Mouse (Mus musculus) layer of hippocampus, adult 2 months (tissue): Measurements from ENCODE around the gene Adamts17. TPM values are rescaled to one million over a fixed set of nuclear protein-coding genes. Genes with fewer than 3 reads are reported as not detected.

Experiments used
- DNase-seq, 2 experiments: peaks; one replicate each; pipeline ENCODE4 v3.0.0; 2022; ENCODE audit warnings: low spot score in 2 of 2
- H3K27ac ChIP-seq: fragments of 200-600 bp; 2 replicates; pipeline ENCODE4 v1.8.1; 2022
- H3K4me3 ChIP-seq: fragments of 200-600 bp; 2 replicates; pipeline ENCODE4 v1.8.1; 2022; ENCODE audit warnings: mild to moderate bottlenecking
- CTCF ChIP-seq: fragments of 200-600 bp; conservative IDR thresholded peaks from 2 replicates; pipeline ENCODE4 v1.8.1; 2022; ENCODE audit warnings: antibody characterized with exemption, mild to moderate bottlenecking, moderate library complexity
- total RNA-seq, 2 experiments: library from RNA; stranded (reverse); gene quantifications; 2 replicates each; pipeline ENCODE4 v1.2.3; 2021

Gene Adamts17
- total RNA-seq, 2 experiments from 2014 or later, result 27.3 to 32.7 TPM

DNA sequence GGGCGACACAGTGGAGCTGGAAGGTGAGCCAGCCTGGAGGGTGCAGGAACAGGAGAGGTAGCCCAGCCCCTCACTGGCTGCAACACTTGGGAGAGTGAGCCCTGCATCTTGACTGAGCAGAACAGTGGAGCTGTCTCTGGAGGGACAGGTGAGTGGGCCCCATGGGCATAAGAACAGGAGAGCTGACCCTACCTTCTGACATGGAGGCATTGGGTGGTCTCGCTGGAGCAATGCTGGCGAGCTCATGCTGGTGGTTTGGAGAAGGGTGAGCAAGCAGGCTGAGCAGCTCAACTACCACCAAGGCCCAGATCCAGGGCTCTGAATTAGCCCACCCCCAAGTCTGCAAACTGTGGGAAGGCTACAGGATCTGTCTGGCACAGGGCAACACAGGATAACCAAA, 113.4 kb downstream of the Adamts17 start:
- TF ChIP-seq CTCF, result no peak
- Histone ChIP-seq H3K27ac (no peak overlapping the region), H3K4me3 (no peak overlapping the region)
- no peak for DNase-seq

DNA sequence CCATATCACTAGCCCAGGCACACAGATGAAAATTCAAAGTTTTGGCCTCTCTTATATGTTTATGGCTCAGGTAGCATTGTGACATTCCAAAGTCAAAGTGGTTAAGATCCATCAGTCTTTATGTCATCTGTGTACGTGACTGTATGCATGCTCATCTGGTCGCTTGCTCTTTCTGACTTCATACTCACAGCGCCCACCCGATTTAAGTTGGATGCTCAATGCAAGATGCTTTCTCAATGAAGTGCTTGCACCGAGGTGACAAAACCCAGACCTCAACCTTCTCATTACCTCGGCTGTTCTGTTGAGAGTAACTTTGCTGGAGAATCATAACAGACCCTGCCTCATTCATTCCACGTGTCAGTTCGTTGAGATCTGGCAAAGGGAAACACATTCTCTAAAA, 114.5 kb downstream of the Adamts17 start:
- no peak overlapping the region for H3K27ac ChIP-seq
- H3K4me3 ChIP-seq, result no peak overlapping the region
- DNase-seq, result no peak
- no peak for TF ChIP-seq CTCF

DNA sequence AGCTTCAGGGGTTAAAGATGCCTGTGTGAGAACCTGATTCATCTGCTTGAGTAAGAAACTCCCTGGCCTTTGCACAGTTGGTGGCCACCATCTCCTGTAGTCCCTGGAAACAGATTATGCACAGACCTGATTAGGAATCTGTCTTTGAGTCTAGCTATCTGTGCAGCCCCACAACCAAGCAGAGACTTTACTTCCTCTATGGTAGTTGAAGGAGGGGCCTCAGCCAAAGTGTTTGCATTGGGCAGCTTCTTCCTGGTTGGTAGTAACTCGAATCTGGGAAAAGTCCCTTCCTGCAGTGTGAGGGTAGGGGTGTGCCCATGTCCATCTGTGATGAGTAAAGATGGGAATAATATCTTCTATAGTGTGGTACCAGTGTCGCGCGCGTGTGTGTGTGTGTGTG, 115.2 kb downstream of the Adamts17 start:
- DNase-seq, result no peak
- no peak for TF ChIP-seq CTCF
- H3K4me3 ChIP-seq, result no peak overlapping the region
- no peak overlapping the region for H3K27ac ChIP-seq

DNA sequence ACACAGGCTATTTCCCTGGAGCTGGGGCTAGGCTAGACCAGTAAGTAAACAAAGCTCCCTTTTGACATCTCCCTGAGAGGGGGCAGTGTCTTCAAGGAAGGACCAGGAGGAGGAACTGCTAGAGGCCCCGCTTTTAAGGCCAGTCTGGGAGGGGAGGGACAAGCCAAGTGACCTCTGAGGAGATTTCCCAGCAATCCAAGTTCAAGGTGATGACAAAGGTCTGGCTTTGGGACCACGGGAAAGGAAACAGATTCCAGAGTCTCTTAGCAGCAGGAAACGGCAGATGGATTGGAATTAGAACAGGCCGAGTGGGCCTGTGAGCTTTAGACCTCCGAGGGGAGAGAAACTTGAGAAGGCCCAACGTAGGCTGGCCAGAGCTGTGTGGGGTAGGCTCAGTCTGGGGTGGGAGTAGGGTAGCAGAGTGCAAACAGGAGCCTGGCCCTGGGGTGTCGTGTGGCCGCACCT, 116.0 kb downstream of the Adamts17 start:
- no peak overlapping the region for H3K4me3 ChIP-seq
- 0 out of 2 replicates have a peak overlapping the region, but pooled peaks have one; percentile 20 for H3K27ac ChIP-seq
- DNase-seq, result no peak
- no peak for TF ChIP-seq CTCF

DNA sequence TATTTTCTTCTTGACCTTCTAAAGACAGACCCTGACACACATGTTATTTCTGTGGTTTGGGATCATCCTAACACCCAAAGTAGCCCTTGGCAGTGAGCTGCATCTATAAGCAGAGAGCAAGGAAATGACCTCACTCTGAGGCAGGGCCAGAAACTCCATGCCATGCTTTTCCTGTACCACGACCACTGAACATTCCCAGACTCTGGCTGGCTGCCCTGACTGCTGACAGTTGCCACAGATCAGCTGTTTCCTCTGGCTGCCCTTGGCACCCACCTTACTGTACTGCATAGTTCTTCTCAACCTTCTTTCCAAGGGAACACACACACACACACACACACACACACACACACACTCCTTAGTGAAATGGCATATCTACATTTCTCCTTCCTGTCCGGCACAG, 116.4 kb downstream of the Adamts17 start:
- H3K27ac ChIP-seq, result 0 out of 2 replicates have a peak overlapping the region, but pooled peaks have one; percentile 20
- TF ChIP-seq CTCF, result no peak
- DNase-seq, result no peak
- H3K4me3 ChIP-seq, result no peak overlapping the region

DNA sequence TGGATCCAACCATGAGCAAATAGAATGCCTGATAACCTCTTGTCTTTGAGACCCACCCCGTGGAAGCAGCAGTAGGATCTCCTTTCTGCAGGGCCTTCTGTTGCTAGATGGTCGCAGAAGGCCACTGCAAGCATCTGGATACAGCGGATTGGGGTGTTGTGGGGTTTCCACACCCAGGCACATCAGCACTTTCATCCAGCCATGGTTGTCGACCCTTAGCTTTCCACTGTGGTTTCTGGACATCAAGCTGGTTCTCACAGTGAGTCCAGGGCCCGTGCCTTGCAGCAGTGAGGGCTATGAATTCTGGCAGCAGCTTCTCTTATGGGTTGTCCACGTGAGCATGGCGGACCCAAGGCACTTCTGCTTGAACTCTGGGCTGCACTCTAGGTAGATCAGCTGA, 118.2 kb downstream of the Adamts17 start:
- no peak for TF ChIP-seq CTCF

DNA sequence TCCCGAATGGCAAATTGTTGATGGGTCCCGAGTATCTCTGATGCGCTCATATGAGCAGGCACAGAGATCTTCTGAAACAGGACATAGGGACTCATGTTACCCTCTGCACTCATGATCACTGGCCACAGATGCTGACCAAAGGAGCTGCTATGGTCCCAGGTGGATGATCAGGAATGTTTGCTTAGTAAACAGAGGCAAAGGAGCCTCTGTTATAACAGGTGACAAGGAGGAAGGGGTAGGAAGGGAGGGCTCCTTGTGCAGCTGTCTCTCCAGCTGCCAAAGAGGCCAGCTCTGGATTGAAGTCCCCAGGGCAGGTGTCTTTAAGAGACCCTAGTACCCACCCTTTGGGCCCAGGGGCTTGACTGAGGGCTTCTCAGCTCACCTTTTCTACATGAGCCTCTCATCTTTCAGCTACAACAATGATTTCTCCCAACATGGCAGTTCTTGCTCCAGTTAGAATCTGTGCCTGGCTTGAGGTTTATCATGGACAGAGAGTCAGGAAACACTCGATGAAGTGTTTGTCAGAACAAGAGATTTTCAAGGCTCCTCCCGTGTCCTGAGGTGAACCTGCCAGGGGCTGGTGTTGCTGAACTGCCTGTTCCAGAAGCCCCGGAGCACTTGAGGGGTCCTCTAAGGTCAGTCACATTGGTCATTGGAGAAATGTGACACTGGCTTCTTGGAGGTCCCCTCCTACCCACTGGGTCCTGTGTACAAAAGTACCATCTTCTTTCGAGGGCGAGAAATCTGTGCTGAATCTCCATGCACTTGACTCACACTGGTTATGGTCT, 120.9 kb downstream of the Adamts17 start:
- DNase-seq, result no peak
- Histone ChIP-seq H3K27ac (no peak overlapping the region), H3K4me3 (no peak overlapping the region)
- no peak for TF ChIP-seq CTCF

More for the DNA sequence above, 118.2 kb downstream of the Adamts17 start:
- H3K4me3 ChIP-seq, result no peak overlapping the region
- no peak overlapping the region for H3K27ac ChIP-seq
- DNase-seq, result no peak

DNA sequence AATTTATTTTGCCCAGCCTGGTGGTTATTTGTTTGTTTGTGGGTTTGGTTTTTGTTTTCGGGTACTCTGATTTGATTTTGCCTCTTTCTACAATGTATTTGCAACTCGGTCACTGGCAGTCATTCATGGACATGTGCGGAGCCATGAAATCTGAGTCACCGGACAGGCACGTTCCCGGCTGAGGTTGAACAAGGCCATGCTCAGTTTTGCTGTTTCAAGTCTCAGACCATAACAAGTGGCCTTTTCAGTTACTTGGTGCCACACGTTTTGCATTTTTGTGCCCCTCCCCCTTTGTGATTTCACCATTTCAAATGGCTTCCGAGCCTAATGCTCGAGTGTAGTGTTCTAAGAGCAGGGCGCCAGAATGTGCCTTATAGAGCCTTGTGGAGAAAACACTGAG, 123.2 kb downstream of the Adamts17 start:
- TF ChIP-seq CTCF, result no peak
- DNase-seq, result no peak
- H3K27ac ChIP-seq, result no peak overlapping the region
- no peak overlapping the region for H3K4me3 ChIP-seq

DNA sequence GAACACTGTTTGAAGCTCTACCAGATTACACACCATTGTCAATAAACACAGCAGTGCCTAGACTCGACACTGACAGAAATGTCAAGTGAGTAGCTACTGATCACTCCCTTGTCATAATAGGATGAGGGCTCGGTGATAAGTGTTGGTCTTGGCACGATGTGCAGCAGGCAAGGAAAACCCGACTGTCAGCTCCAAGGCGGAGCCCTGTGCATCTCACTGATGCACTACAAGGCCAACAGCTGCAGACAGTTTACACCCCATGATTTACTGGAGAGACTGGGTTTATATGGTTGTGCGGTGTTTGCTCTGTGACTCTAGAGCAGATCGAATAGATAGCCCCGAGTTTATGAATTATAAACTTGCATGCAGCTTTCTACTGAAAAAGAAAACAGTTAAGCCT, 124.0 kb downstream of the Adamts17 start:
- Histone ChIP-seq H3K27ac (no peak overlapping the region), H3K4me3 (no peak overlapping the region)
- TF ChIP-seq CTCF, result no peak
- DNase-seq, result no peak

DNA sequence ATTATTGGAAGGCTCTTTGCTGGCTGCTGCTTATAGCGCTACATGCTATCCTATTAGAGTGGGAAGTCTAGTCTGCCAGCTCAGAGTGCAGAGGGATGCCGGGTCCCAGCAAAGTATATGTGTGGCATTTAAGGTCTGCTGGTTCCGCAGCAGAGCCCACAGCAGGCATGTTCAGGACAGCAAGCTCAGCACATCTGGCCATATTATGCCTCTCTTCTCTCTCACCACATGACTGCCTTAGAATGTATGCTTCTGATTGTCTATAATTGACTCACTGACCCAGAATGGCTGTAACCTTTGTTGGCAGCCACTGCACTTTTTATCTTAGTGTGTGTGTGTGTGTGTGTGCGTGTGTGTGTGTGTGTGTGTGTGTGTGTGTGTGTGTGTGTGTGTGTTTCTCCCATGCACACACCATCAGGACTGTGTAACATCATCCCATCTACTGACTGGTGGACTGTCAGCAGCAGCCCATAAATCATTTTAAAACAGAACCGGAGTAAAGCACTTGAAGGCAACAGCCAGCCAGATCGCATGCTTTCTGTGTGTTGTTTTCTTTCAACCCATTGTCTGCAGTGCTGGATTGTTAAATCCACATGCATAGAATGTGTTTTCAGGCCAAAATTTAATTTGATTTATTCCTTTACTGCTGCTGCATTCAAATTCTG, 127.1 kb downstream of the Adamts17 start:
- no peak for TF ChIP-seq CTCF
- peak overlapping the region; percentile 2; the same call in 1 of the 2 replicates for H3K27ac ChIP-seq
- no peak overlapping the region for H3K4me3 ChIP-seq
- DNase-seq, result no peak

DNA sequence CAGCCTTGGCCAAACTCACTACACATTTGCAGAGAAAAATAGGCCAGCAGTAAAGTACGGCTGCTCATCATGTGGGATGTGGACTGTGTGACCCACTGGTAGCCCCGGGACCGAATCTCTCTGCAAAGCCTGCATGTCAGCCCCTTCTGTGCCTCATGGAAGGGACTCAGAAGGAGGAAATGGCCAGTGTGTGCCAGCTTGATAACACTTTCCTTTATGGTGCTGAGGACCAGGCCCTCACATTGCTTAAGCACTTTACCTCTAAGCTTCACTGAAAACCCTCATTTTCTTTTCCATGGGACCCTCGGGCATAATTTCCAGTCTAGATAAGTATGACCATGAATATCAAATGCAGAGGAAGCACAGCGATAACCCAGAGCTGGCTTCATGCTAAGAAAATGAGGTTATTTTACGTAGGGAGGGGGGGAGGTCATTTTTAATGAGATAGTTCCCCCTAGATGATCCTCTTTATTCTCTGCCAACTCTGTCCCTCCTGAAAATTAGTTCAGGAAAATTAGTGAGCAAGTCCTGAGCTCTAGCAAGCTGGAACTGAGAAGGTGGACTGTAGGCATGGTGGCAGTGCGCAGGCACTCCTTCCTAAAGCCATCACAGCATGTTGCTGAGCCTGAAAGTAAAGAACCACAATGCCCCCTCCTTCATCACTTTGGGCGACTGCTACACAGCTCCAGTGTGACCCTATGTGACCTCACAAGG, 127.8 kb downstream of the Adamts17 start:
- Histone ChIP-seq H3K4me3 (no peak overlapping the region), H3K27ac (no peak overlapping the region)
- DNase-seq, result no peak
- no peak for TF ChIP-seq CTCF

DNA sequence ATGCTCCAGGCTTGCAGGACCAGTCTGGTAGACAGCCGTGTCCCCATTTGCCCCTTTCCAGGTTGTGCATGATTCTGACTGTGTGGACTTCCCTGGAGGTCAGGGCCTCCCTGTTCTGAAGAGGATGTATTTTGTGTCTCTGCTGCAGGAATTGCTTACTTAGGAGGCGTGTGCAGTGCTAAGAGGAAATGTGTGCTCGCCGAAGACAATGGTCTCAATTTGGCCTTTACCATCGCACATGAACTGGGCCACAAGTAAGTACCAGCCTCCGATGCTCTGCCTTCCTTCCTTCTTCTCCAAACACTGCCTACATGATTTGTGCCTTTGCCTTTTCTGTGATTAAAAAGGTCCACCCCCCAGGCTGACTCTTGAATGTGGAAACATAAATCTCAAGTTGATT, 129.1 kb downstream of the Adamts17 start:
- no peak for DNase-seq
- no peak for TF ChIP-seq CTCF
- Histone ChIP-seq H3K27ac (no peak overlapping the region), H3K4me3 (no peak overlapping the region)

DNA sequence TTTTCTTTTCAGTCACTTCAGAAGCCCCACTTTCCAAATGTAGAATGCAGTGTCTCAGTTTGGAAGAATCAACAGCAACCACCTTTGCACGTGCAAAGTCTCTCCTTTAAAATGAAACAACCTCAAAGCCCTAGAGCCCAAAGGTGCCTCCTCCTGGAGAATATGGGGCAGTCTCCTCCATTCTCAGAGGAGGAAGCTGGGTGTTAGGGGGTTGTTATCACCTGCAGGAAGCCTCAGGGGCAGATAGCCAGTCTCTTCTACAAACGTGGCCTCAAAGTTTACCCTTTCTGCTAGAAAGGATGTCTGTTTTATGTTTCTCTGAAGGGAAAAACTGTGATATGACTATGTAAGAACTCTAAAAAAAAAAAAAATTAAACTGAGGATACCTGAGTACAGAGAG, 129.7 kb downstream of the Adamts17 start:
- no peak for TF ChIP-seq CTCF
- Histone ChIP-seq H3K4me3 (no peak overlapping the region), H3K27ac (no peak overlapping the region)
- no peak for DNase-seq
